12 mouse cellular contexts compared by ENCODE assay signal in the genomic region with DNA sequence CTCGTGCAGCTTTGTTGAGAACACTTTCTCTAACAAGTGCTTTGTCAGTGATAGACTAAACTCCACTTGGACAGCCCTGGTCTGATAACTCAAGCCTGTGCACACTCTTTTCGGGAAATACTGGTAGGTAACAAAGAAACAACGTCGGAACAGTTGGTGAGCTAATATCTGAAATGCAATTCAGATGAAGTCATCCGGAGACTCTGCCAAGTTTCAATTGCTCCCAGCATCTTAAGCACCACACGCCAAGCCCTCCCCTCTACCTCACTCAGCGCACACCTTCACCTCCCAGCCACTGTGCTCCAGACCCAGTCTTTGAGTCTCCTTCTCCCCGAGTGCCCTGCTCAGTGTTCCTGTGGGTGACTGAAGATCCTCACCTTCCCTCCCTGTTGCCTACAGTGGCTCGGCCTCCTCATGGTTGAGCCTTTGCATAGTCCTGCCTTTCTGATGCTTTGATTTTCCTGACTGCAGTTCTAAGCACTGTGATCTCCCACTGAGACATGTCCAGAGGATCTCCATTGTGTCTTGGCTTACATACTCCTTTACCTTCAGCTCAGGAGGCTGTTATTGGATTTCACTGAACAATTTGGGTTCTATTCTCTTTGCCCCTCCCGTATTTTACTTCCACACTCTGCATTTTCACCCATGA. TPM values are rescaled to one million over a fixed set of nuclear protein-coding genes. Genes with fewer than 3 reads are reported as not detected.
DNase-seq lines count a peak whose midpoint lies in the region; ATAC-seq and TF ChIP-seq lines count a peak whose summit lies in the region.
"Had no signal": no experiment of that assay in that cellular context is flagged by ENCODE, and none has a peak within 500 bp of the region (broad histone marks: within the 10 kb centered on the region; RNA-seq: fewer than 3 reads in every experiment).

No protein-coding gene starts in this region.

- no peak overlapping the region for H3K4me2 ChIP-seq in forebrain, embryonic 14.5 days (ENCODE audit: low read length)
- H3K4me2 ChIP-seq: midbrain, embryonic 15.5 days had no signal

- TF ChIP-seq CTCF in thymus, adult 2 months (IDR thresholded peaks at IDR 0.05; ENCODE audit: borderline replicate concordance, control insufficient read depth, extremely low read depth, insufficient read depth, low read length, poor library complexity): no peak

- 22% methylated on average over 10 of the region's 10 CpGs for WGBS in forebrain, embryonic 14.5 days
- WGBS in thymus, adult 2 months: 93% methylated on average over 10 of the region's 10 CpGs

- H3K36me3 ChIP-seq in forebrain, embryonic 14.5 days (ENCODE audit: control insufficient read depth, insufficient read depth, low read length): no peaks in the 10 kb centered on the region
- H3K36me3 ChIP-seq in thymus, adult 2 months (ENCODE audit: control insufficient read depth, insufficient read depth, low read length): no peaks in the 10 kb centered on the region
- H3K36me3 ChIP-seq: midbrain, embryonic 15.5 days had no signal

- no peaks in the 10 kb centered on the region for H3K27me3 ChIP-seq in forebrain, embryonic 14.5 days (replicated peaks; ENCODE audit: control insufficient read depth, insufficient read depth, low read length)
- no peaks in the 10 kb centered on the region for H3K27me3 ChIP-seq in thymus, adult 2 months (ENCODE audit: control insufficient read depth, insufficient read depth, low read length)
- H3K27me3 ChIP-seq: midbrain, embryonic 15.5 days had no signal

- H3K4me1 ChIP-seq in forebrain, embryonic 14.5 days (ENCODE audit: control insufficient read depth, insufficient read depth, low read length): peaks cover 5% of the 10 kb centered on the region; the same call in 1 of the 2 replicates
- H3K4me1 ChIP-seq in thymus, adult 2 months (replicated peaks; ENCODE audit: control insufficient read depth, insufficient read depth, low read length): no peaks in the 10 kb centered on the region

- H3K9ac ChIP-seq in forebrain, embryonic 14.5 days (ENCODE audit: low read length): no peak overlapping the region
- H3K9ac ChIP-seq: midbrain, embryonic 15.5 days had no signal

- peak; percentile 16 for DNase-seq in heart, postnatal 4 days
- no peak for DNase-seq in heart, adult 18-20 months
- peak; percentile 66 to 69 for DNase-seq in cerebellum, adult 18-20 months
- DNase-seq in forebrain, embryonic 14.5 days (ENCODE audit: low spot score): peak; percentile 91
- DNase-seq in lung, postnatal 14 days: peak; percentile 55
- no peak for DNase-seq in kidney, adult 8-10 months
- DNase-seq in thymus, adult 2 months: no peak
- DNase-seq: adrenal gland, adult 8-10 months; left cerebral cortex, postnatal 4 days; thymus, postnatal 14 days had no signal

- peak; percentile 91 for ATAC-seq in forebrain, embryonic 14.5 days
- ATAC-seq: midbrain, embryonic 15.5 days had no signal

- H3K9me3 ChIP-seq in forebrain, embryonic 14.5 days (replicated peaks; ENCODE audit: control insufficient read depth, low read length): no peaks in the 10 kb centered on the region
- H3K9me3 ChIP-seq: midbrain, embryonic 15.5 days had no signal

- TF ChIP-seq POLR2A in thymus, adult 2 months (IDR thresholded peaks at IDR 0.05; ENCODE audit: control insufficient read depth, extremely low read depth, insufficient read depth, low read length, poor library complexity): no peak

- peak overlapping the region; percentile 71 for H3K27ac ChIP-seq in forebrain, embryonic 14.5 days (ENCODE audit: low read depth, low read length)
- no peak overlapping the region for H3K27ac ChIP-seq in thymus, adult 2 months (ENCODE audit: control insufficient read depth, insufficient read depth, low read length)
- H3K27ac ChIP-seq: kidney, postnatal 0 days; midbrain, embryonic 15.5 days had no signal

- no peak overlapping the region for H3K4me3 ChIP-seq in forebrain, embryonic 14.5 days (ENCODE audit: low read depth, low read length)
- no peak overlapping the region for H3K4me3 ChIP-seq in thymus, adult 2 months (ENCODE audit: control insufficient read depth, insufficient read depth, low read length)
- H3K4me3 ChIP-seq: midbrain, embryonic 15.5 days had no signal

RNA-seq across cellular contexts. Expression of gene Zbtb18, which starts 37.3 kb away (rescaled TPM):
- 10 to 100 TPM; 44.2 to 49.7 TPM for total RNA-seq in heart, postnatal 4 days (2021)
- total RNA-seq in heart, adult 18-20 months (2021): 10 to 100 TPM; 42.2 to 49.5 TPM
- polyA plus RNA-seq in forebrain, embryonic 14.5 days (2014; fragmentation: Nextera tagmentation; extraction: Ambion mirVana): 102 and 109 TPM in 2 replicates
- 46.9 and 50.0 TPM in 2 replicates for polyA plus RNA-seq in thymus, adult 2 months (2012; rRNA removed)

Comparison
In these comparisons a context has a peak if more than half of its experiments do, and no peak if none do; other contexts are left out.
1. DNase-seq: peak in heart, postnatal 4 days (single experiment), cerebellum, adult 18-20 months (2 of 2), forebrain, embryonic 14.5 days (single experiment) and lung, postnatal 14 days (single experiment); none in heart, adult 18-20 months (0 of 2), kidney, adult 8-10 months (0 of 2) and thymus, adult 2 months (single experiment).